Mouse (Mus musculus): ENCODE results near the gene 4930470P17Rik. TPM values are rescaled to one million over a fixed set of nuclear protein-coding genes. Genes with fewer than 3 reads are reported as not detected.

The 4930470P17Rik gene
- total RNA-seq, 4 experiments from 2014 or later: not detected

- DNase-seq (ENCODE audit: low spot score in 2 of 2): no peak
Measured at GRCm38 (mm10) chr2:170579551-170579950, 22.3 kb downstream of the 4930470P17Rik start.

GRCm38 (mm10) chr2:170578588-170578987 lies 23.2 kb downstream of the 4930470P17Rik start:
- no peak for DNase-seq (ENCODE audit: low spot score in 2 of 2)

GRCm38 (mm10) chr2:170577502-170577901 lies 24.3 kb downstream of the 4930470P17Rik start:
- DNase-seq (ENCODE audit: low spot score in 2 of 2): no peak

DNA sequence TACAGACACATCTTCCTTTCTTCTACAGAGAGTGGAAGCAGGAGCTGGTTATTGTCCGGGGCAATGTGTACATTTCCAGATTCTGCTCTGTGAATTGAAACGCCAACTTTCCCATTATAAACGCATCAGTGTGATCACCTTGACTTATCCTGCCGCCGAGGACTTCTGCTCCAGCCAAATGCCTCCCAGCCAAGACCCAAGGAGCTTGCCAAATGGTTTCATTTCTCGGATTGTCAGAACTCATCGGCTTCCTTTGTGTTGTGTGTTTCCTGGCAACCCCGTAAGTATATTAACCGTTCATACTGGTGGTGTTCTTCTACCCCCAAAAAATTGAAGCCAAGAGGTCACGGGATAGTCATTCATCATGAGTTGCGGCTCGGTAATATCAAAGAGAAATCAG lies 25.7 kb downstream of the 4930470P17Rik start:
- DNase-seq (ENCODE audit: low spot score in 2 of 2): no peak

GRCm38 (mm10) chr2:170564995-170565394 lies 36.8 kb downstream of the 4930470P17Rik start:
- no peak for DNase-seq (ENCODE audit: low spot score in 2 of 2)

- no peak for DNase-seq (ENCODE audit: low spot score in 2 of 2)
Measured at GRCm38 (mm10) chr2:170563956-170564855, 37.6 kb downstream of the 4930470P17Rik start.

DNA sequence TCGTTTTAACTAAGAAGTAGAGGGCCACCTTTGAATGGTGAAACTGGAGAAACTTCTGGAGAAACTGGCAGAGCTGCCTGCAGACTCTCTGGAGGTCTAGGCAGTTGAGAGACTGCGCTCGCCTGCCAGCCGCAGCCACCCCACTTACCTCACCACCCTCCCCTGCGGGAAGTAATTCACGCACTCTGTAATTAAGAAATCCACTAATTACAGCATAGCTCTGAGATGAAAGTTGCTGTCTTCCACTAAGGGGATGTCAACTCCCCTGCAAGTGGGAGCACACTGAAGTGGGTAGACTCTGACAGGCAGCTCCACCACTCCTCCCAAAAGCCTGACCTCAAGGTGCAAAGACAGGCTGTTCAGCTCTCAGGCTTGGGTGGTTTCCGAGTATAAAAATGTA lies 49.7 kb downstream of the 4930470P17Rik start:
- DNase-seq (ENCODE audit: low spot score in 2 of 2): no peak

DNA sequence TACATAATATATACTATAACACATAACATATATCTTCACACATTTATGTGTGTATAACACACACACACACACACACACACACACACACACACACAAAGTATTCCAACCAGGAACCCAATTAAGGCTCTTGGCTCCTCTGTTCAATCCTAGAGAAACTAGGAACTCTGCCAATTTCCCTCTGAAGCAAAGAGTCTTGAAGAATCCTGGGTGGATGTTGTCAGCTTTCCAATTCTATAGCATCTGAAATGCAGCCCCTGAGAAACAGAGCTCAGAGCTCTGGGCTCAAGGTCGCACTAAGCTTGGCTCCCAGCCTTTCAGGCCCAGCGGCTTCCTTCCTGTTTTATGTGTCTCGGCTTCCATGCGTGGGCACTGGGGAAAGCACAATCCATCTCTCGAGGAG lies 51.6 kb downstream of the 4930470P17Rik start:
- DNase-seq (ENCODE audit: low spot score in 2 of 2): no peak

DNA sequence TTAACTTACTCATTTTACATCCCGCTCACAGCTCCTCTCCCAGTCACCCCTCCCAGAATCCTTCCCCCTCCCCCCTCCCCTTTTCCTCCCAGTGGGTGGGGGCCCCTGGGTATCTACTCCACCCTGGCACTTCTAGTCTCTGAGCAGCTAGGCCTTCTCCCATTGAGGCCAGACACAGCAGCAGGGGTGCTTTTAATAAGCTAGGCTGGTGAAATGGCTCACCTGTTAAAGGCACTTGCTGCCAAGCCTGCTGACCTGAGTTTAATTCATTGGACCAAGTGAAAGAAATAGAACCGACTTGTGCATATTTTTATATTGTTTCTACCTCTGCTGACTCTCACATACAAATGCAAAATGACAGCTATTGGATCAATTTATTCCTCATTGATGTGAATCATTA lies 52.7 kb downstream of the 4930470P17Rik start:
- no peak for DNase-seq (ENCODE audit: low spot score in 2 of 2)

DNA sequence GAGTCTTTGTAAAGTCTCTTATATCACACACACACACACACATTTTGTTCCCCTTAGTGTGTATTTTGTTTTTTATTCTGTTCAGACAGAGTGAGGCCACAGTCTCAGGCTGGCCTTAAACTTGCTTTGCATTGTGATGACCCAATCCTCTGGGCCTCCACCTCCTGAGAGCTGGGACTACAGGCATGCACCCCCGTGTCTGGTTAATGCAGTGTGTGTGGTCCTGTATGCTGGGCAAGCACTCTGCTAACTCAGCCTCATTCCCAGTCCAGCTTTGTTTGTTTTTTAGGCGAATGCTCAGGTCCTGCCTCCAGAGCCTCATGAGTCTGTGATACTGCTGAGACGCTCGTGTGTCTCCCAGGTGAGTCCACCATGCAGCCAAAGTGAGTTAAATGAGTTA lies 53.8 kb downstream of the 4930470P17Rik start:
- no peak for DNase-seq (ENCODE audit: low spot score in 2 of 2)

DNA sequence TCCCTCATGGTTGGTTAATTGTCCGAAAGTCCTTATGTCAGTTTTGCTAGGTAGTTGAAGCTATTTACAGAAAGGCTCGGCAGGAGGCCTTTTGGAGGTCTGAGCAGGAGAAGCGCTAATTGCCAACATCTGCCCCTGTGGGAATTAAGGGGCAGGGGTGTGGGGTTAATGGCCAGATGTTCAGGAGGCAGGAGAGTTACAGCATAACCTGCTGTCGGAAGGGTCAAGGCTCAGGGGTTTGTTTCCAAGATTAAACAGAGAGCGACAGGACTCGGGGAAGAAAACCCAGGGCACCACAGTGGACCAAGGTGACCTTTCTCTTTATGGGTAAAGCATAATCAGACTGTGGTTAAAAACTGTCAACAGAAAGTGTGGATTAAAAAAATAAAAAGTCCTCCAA lies 54.3 kb downstream of the 4930470P17Rik start:
- DNase-seq (ENCODE audit: low spot score in 2 of 2): no peak

- DNase-seq (ENCODE audit: low spot score in 2 of 2): no peak
Measured at GRCm38 (mm10) chr2:170545745-170546144, 56.1 kb downstream of the 4930470P17Rik start.

- no peak for DNase-seq (ENCODE audit: low spot score in 2 of 2)
Measured at GRCm38 (mm10) chr2:170544950-170545349, 56.9 kb downstream of the 4930470P17Rik start.

- no peak for DNase-seq (ENCODE audit: low spot score in 2 of 2)
Measured at GRCm38 (mm10) chr2:170544159-170544558, 57.7 kb downstream of the 4930470P17Rik start.

DNA sequence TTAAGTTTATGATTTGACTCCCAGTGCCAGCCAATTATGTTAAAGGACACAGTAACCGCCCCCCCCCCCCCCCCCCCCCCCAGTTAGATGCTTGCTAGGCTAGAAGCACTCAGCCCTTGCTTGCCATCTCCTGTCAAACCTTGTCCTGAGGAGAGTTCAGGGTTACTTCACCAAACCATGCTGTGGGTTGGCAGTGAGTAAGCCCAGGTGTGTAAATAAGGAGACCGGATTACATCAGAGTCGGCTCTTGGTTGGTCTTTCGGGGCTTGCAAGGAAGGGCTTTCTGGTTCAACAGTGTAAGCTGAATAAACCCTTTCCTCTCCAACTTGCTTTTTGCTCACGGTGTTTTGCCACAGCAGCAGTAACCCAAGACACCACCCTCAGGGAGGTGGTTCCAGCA lies 58.2 kb downstream of the 4930470P17Rik start:
- no peak for DNase-seq (ENCODE audit: low spot score in 2 of 2)

DNA sequence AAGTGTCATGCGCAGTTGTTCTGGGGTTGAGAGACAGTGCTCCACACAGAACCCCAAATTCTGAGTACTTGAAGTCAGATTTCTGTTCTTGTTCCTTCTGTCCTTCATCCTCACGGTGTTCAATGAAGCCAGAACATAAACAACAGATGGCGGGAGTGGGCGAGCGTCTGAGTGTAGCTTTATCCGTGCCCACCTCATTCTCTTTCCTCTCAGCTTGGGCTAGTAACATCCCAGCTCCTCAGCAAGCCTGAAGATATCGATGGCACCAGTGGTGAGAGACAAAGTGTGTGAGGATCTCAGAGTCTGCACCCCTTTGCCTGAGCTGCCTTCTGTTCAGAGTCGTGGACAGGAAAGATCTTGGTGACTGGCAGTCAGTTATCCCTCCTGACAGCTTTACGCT lies 62.6 kb downstream of the 4930470P17Rik start:
- peak; percentile 33 to 43 for DNase-seq (ENCODE audit: low spot score in 2 of 2)

DNA sequence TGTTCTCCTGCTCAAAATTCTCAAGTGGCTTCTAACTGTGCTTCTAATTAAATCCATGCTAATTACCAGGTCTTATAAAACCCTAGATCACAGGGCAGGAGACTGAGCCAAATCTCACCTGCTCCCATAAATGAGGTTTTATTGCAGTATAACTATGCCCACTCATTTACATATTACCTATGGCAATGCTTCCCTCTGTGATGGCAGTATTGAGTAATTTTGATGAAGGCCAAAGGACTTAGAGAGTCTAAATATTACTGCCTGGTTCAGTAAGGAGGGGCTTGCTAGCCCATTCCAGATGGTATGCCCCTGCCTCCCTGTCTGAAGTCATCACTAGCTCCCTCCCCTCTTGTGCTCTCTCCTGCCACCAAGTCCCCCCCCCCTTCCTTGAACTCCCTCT lies 66.0 kb downstream of the 4930470P17Rik start:
- DNase-seq (ENCODE audit: low spot score in 2 of 2): no peak

GRCm38 (mm10) chr2:170534803-170535174 lies 67.0 kb downstream of the 4930470P17Rik start:
- no peak for DNase-seq (ENCODE audit: low spot score in 2 of 2)

DNA sequence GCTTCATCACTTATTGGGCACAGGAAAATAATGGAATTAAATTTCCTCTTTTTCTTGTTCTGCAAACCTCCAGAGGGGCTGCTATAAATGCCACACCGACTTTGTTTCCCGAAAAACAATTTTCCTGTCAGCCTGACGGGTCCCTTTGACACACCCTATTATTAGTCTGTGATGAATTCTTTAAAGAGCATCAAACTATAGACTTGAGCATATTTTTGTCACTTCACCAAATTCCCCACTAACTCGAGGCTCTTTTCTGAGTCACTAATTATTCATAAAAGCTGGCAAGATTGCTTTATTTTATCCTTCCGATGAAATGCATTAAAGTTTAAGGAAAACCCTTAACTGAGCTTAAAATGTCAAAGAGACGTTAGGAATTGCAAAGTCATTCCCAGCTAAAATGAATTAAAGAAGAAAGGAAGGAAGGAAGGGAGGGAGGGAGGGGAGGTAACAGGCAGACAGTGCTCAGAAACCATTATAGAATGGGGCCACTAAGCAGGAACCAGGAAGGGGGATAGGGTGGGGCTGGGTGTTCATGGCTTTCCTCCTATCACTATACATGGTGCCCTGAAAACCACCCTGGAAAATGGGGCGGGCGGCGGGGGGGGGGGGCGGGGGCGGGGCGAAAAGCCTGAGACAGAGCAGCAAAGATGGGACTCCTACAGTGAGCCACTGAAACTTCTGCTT lies 67.6 kb downstream of the 4930470P17Rik start:
- no peak for DNase-seq (ENCODE audit: low spot score in 2 of 2)

- no peak for DNase-seq (ENCODE audit: low spot score in 2 of 2)
Measured at GRCm38 (mm10) chr2:170530256-170530655, 71.6 kb downstream of the 4930470P17Rik start.

DNA sequence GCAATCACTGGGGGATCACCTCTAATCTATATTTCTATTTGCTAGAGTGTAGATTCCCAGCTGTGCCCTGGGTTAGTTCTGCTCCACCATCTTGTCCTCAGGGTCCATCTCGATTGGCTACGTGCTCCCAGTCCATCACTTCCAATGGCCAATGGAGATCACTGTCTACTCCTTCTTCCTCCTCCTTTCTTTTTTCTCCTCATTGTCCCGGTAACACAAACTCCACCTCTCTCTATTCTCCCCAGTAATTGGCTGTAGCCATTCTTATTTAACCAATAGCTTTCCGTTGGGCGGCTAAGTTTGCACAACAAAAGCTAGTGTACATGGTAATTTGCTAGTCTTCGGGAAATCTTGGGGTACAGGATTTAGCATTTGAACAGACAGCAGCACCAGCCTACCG lies 72.1 kb downstream of the 4930470P17Rik start:
- DNase-seq (ENCODE audit: low spot score in 2 of 2): no peak
